28 mouse cellular contexts compared by ENCODE assay signal in the genomic region with DNA sequence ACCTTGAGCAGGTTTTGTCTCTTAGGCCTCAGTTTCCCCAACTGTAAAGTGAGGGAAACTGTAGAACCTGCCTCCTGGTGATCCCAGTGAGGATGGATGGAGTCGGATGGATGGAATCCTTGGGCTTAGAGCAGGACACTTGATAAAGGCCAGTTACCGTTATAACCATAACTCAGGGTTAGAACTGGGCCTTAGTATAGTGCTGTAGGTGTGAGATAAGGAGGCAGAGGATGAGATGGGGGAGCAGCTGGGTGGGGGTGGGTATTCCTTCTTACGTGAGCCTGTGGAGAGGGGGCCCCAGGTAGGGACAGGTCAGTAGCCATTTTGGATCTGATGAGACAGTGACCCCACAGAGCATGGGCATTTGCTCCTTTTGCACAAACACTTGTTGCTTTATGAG. TPM values are rescaled to one million over a fixed set of nuclear protein-coding genes. Genes with fewer than 3 reads are reported as not detected.
DNase-seq lines count a peak whose midpoint lies in the region; ATAC-seq and TF ChIP-seq lines count a peak whose summit lies in the region.
"Had no signal": no experiment of that assay in that cellular context is flagged by ENCODE, and none has a peak within 500 bp of the region (broad histone marks: within the 10 kb centered on the region; RNA-seq: fewer than 3 reads in every experiment).

No protein-coding gene starts in this region.

- peaks cover 75% of the 10 kb centered on the region for H3K4me1 ChIP-seq in forebrain, embryonic 16.5 days (replicated peaks; ENCODE audit: control insufficient read depth, insufficient read depth, low read length)
- H3K4me1 ChIP-seq in forebrain, embryonic 10.5 days: peaks cover 60% of the 10 kb centered on the region
- H3K4me1 ChIP-seq in MEL (ENCODE audit: control insufficient read depth in 1 of 2, insufficient read depth in 2 of 2, low read length in 2 of 2): peaks cover 51 to 53% of the 10 kb centered on the region in 2 experiments
- peaks cover 47 to 48% of the 10 kb centered on the region in 2 experiments for H3K4me1 ChIP-seq in liver, embryonic 14.5 days (replicated peaks; ENCODE audit: control insufficient read depth in 2 of 2, insufficient read depth in 2 of 2, low read length in 1 of 2)
- peaks cover 29% of the 10 kb centered on the region for H3K4me1 ChIP-seq in midbrain, embryonic 11.5 days (ENCODE audit: control insufficient read depth, insufficient read depth, low read length)

- no peaks in the 10 kb centered on the region for H3K27me3 ChIP-seq in forebrain, embryonic 16.5 days (replicated peaks; ENCODE audit: control insufficient read depth, insufficient read depth, low read length)
- no peaks in the 10 kb centered on the region for H3K27me3 ChIP-seq in forebrain, embryonic 10.5 days (ENCODE audit: poor library complexity, severe bottlenecking)
- no peaks in the 10 kb centered on the region for H3K27me3 ChIP-seq in MEL (ENCODE audit: control insufficient read depth in 1 of 2, insufficient read depth in 2 of 2, low read length in 2 of 2)
- no peaks in the 10 kb centered on the region for H3K27me3 ChIP-seq in liver, embryonic 14.5 days (ENCODE audit: control insufficient read depth, insufficient read depth, low read length)
- H3K27me3 ChIP-seq in midbrain, embryonic 11.5 days (ENCODE audit: control insufficient read depth, insufficient read depth, low read length): no peaks in the 10 kb centered on the region
- H3K27me3 ChIP-seq: CH12.LX; heart, embryonic 12.5 days; megakaryocyte, embryonic 14.5 days had no signal

- no peak overlapping the region for H3K4me3 ChIP-seq in forebrain, embryonic 16.5 days (replicated peaks; ENCODE audit: low read length)
- no peak overlapping the region for H3K4me3 ChIP-seq in forebrain, embryonic 10.5 days
- no peak overlapping the region for H3K4me3 ChIP-seq in MEL (ENCODE audit: control insufficient read depth in 1 of 2, insufficient read depth in 1 of 2, low read depth in 2 of 2, low read length in 2 of 2)
- no peak overlapping the region for H3K4me3 ChIP-seq in liver, embryonic 14.5 days (ENCODE audit: insufficient read depth in 1 of 2, low read depth in 2 of 2, low read length in 2 of 2)
- H3K4me3 ChIP-seq in midbrain, embryonic 11.5 days (ENCODE audit: low read depth, low read length): no peak overlapping the region
- H3K4me3 ChIP-seq: gastrocnemius, adult 2 months; heart, embryonic 12.5 days; left cerebral cortex, adult 2 months; megakaryocyte, embryonic 14.5 days had no signal

- peak; percentile 60 to 78 for TF ChIP-seq EP300 in MEL (IDR thresholded peaks at IDR 0.05; ENCODE audit: low read depth in 1 of 2, low read length in 2 of 2)
- TF ChIP-seq EP300 in liver, embryonic 14.5 days (IDR thresholded peaks at IDR 0.05; ENCODE audit: low read depth): peak; percentile 62

- peaks cover 82% of the 10 kb centered on the region for H3K79me2 ChIP-seq in MEL (ENCODE audit: control insufficient read depth, insufficient read depth, low read length, poor library complexity)

- no peak for ATAC-seq in forebrain, embryonic 16.5 days
- ATAC-seq in erythroblast, adult 5-6 weeks (replicated peaks; ENCODE audit: low FRiP score, poor library complexity, severe bottlenecking): peak; percentile 35; the same call in 1 of the 2 replicates
- peak; percentile 72 for ATAC-seq in liver, embryonic 14.5 days (ENCODE audit: insufficient read depth)
- ATAC-seq in midbrain, embryonic 11.5 days (ENCODE audit: low FRiP score): no peak
- ATAC-seq: midbrain, embryonic 16.5 days had no signal

- no peaks in the 10 kb centered on the region for H3K9me3 ChIP-seq in forebrain, embryonic 16.5 days (ENCODE audit: control insufficient read depth, low read length)
- no peaks in the 10 kb centered on the region for H3K9me3 ChIP-seq in forebrain, embryonic 10.5 days
- H3K9me3 ChIP-seq in MEL (replicated peaks; ENCODE audit: insufficient read depth, low read length): no peaks in the 10 kb centered on the region
- H3K9me3 ChIP-seq in liver, embryonic 14.5 days (ENCODE audit: control insufficient read depth, low read length): no peaks in the 10 kb centered on the region
- no peaks in the 10 kb centered on the region for H3K9me3 ChIP-seq in midbrain, embryonic 11.5 days (ENCODE audit: control insufficient read depth, low read length)
- H3K9me3 ChIP-seq: heart, embryonic 12.5 days; megakaryocyte, embryonic 14.5 days had no signal

- no peak for TF ChIP-seq CTCF in MEL (IDR thresholded peaks at IDR 0.05 in 2 of 3, conservative IDR thresholded peaks at IDR 0.05 in 1 of 3; ENCODE audit: control insufficient read depth in 1 of 3, insufficient read depth in 1 of 3, low read depth in 2 of 3, low read length in 3 of 3, poor library complexity in 1 of 3, severe bottlenecking in 1 of 3)
- TF ChIP-seq CTCF in liver, embryonic 14.5 days (IDR thresholded peaks at IDR 0.05; ENCODE audit: low read depth): no peak

- TF ChIP-seq POLR2A in MEL (IDR thresholded peaks at IDR 0.05; ENCODE audit: control insufficient read depth in 1 of 2, insufficient read depth in 1 of 2, low read depth in 1 of 2, low read length in 2 of 2, poor library complexity in 1 of 2): no peak; a peak in 1 of 4 replicates

- no peak for TF ChIP-seq RAD21 in MEL (IDR thresholded peaks at IDR 0.05; ENCODE audit: low read depth, low read length)

- H3K4me2 ChIP-seq in forebrain, embryonic 16.5 days (ENCODE audit: low read length): no peak overlapping the region
- peak overlapping the region; percentile 56 for H3K4me2 ChIP-seq in liver, embryonic 14.5 days (ENCODE audit: low read depth)
- no peak overlapping the region for H3K4me2 ChIP-seq in midbrain, embryonic 11.5 days

- H3K27ac ChIP-seq in forebrain, embryonic 16.5 days (ENCODE audit: low read length): peak overlapping the region; percentile 12; the same call in 1 of the 2 replicates
- H3K27ac ChIP-seq in forebrain, embryonic 10.5 days: no peak overlapping the region
- peak overlapping the region; percentile 83 for H3K27ac ChIP-seq in MEL (ENCODE audit: control insufficient read depth, low read depth, low read length)
- peak overlapping the region; percentile 43 for H3K27ac ChIP-seq in liver, embryonic 14.5 days
- no peak overlapping the region for H3K27ac ChIP-seq in midbrain, embryonic 11.5 days (ENCODE audit: low read depth, low read length)
- H3K27ac ChIP-seq: gastrocnemius, adult 2 months had no signal

- no peak overlapping the region for H3K9ac ChIP-seq in forebrain, embryonic 16.5 days (replicated peaks; ENCODE audit: low read depth, low read length)
- peak overlapping the region; percentile 13; the same call in 1 of the 2 replicates for H3K9ac ChIP-seq in MEL (ENCODE audit: control insufficient read depth, low read depth, low read length, poor library complexity, severe bottlenecking)
- peak overlapping the region; percentile 0; the same call in 1 of the 2 replicates for H3K9ac ChIP-seq in liver, embryonic 14.5 days (replicated peaks)
- H3K9ac ChIP-seq in midbrain, embryonic 11.5 days (ENCODE audit: low read length): no peak overlapping the region
- H3K9ac ChIP-seq: heart, embryonic 12.5 days had no signal

- H3K36me3 ChIP-seq in forebrain, embryonic 16.5 days (ENCODE audit: control insufficient read depth, insufficient read depth): no peaks in the 10 kb centered on the region
- H3K36me3 ChIP-seq in forebrain, embryonic 10.5 days (replicated peaks): peaks cover 21% of the 10 kb centered on the region; the same call in 1 of the 2 replicates
- peaks cover 48 to 77% of the 10 kb centered on the region in 2 experiments for H3K36me3 ChIP-seq in MEL (ENCODE audit: control insufficient read depth in 1 of 2, insufficient read depth in 2 of 2, low read length in 2 of 2)
- peaks cover 5% of the 10 kb centered on the region for H3K36me3 ChIP-seq in liver, embryonic 14.5 days (replicated peaks; ENCODE audit: control insufficient read depth, insufficient read depth, low read depth)
- no peaks in the 10 kb centered on the region for H3K36me3 ChIP-seq in midbrain, embryonic 11.5 days (ENCODE audit: control insufficient read depth, insufficient read depth, low read length)
- H3K36me3 ChIP-seq: heart, embryonic 12.5 days had no signal

- WGBS in forebrain, embryonic 16.5 days: 90% methylated on average over 3 of the region's 3 CpGs
- 88% methylated on average over 3 of the region's 3 CpGs for WGBS in forebrain, embryonic 10.5 days
- WGBS in liver, embryonic 14.5 days (ENCODE audit: insufficient replicate concordance): 22% methylated on average over 3 of the region's 3 CpGs
- whole genome bisulfite sequencing in midbrain, embryonic 11.5 days: 84% methylated on average over 3 of the region's 3 CpGs

- no peak for DNase-seq in forebrain, embryonic 10.5 days (ENCODE audit: extremely low spot score, low spot score)
- no peak for DNase-seq in MEL (ENCODE audit: low read depth, low spot score)
- no peak for DNase-seq in liver, embryonic 14.5 days (ENCODE audit: low read depth in 3 of 3, low spot score in 3 of 3)
- no peak for DNase-seq in adrenal gland, adult 18-20 months (ENCODE audit: low spot score in 2 of 2)
- DNase-seq in midbrain, embryonic 11.5 days (ENCODE audit: low spot score, missing footprints): no peak
- DNase-seq: adrenal gland, postnatal 36 days; cerebellum, adult 18-20 months; cerebellum, postnatal 36 days; gastrocnemius, adult 2 months; kidney, adult 18-20 months; kidney, postnatal 10 days; lung, adult 2 months; retina, postnatal 1 day had no signal

RNA-seq across cellular contexts. Expression of gene Bcl11a, which starts 23.8 kb away (rescaled TPM):
- polyA plus RNA-seq in forebrain, embryonic 16.5 days (2015; fragmentation: Nextera tagmentation; extraction: Ambion mirVana): 236 and 244 TPM in 2 replicates
- polyA plus RNA-seq in forebrain, embryonic 10.5 days (2016; fragmentation: Nextera tagmentation; extraction: Ambion mirVana): 37.6 and 44.1 TPM in 2 replicates
- total RNA-seq in MEL (2012; rRNA removed): 37.0 and 43.8 TPM in 2 replicates
- polyA plus RNA-seq in MEL (2012; ENCODE audit: insufficient read depth in 1 of 2, insufficient read length in 2 of 2, low read depth in 1 of 2, low replicate concordance in 2 of 2, missing spikeins in 1 of 2): 100 to 1,000 TPM in 1 of 2 experiments, 10 to 100 TPM in 1; 83.8 to 112 TPM
- total RNA-seq in erythroblast, adult 5-6 weeks (2015; ENCODE audit: low replicate concordance): 11.1 and 25.5 TPM in 2 replicates
- total RNA-seq in erythroblast, adult 5-6 weeks (2017; ENCODE audit: low replicate concordance): 4.9 and 10.2 TPM in 2 replicates
- 10.9 and 13.0 TPM in 2 replicates for polyA plus RNA-seq in liver, embryonic 14.5 days (2012; rRNA removed)
- polyA plus RNA-seq in liver, embryonic 14.5 days (2014; fragmentation: Nextera tagmentation; extraction: Ambion mirVana): 29.4 and 33.0 TPM in 2 replicates
- 1 to 10 TPM; 3.2 to 3.8 TPM for total RNA-seq in adrenal gland, adult 18-20 months (2021)
- 42.5 and 44.1 TPM in 2 replicates for polyA plus RNA-seq in midbrain, embryonic 11.5 days (2014; fragmentation: Nextera tagmentation; extraction: Ambion mirVana)
- total RNA-seq: gastrocnemius, adult 2 months had no signal

RNA-seq across cellular contexts. Expression of gene A830031A19Rik, which starts 26.8 kb away (rescaled TPM):
- polyA plus RNA-seq in forebrain, embryonic 16.5 days (2015; fragmentation: Nextera tagmentation; extraction: Ambion mirVana): not detected in 2 replicates
- polyA plus RNA-seq in forebrain, embryonic 10.5 days (2016; fragmentation: Nextera tagmentation; extraction: Ambion mirVana): not detected in 2 replicates
- total RNA-seq in MEL (2012; rRNA removed): not detected in 2 replicates
- not detected for polyA plus RNA-seq in MEL (2012; ENCODE audit: insufficient read depth in 1 of 2, insufficient read length in 2 of 2, low read depth in 1 of 2, low replicate concordance in 2 of 2, missing spikeins in 1 of 2)
- total RNA-seq in erythroblast, adult 5-6 weeks (2015; ENCODE audit: low replicate concordance): not detected in 2 replicates
- total RNA-seq in erythroblast, adult 5-6 weeks (2017; ENCODE audit: low replicate concordance): 4.0 TPM in 1 of 2 replicates, not detected in the other
- not detected in 2 replicates for polyA plus RNA-seq in liver, embryonic 14.5 days (2012; rRNA removed)
- not detected in 2 replicates for polyA plus RNA-seq in liver, embryonic 14.5 days (2014; fragmentation: Nextera tagmentation; extraction: Ambion mirVana)
- not detected for total RNA-seq in adrenal gland, adult 18-20 months (2021)
- polyA plus RNA-seq in midbrain, embryonic 11.5 days (2014; fragmentation: Nextera tagmentation; extraction: Ambion mirVana): not detected in 2 replicates
- total RNA-seq: adrenal gland, postnatal 36 days; CH12.LX; gastrocnemius, adult 2 months; heart, postnatal 25 days; neutrophil, adult 5-6 weeks had no signal
- polyA plus RNA-seq: embryonic facial prominence, embryonic 11.5 days; gonadal fat pad, adult 2 months; heart, embryonic 12.5 days; limb, embryonic 11.5 days; lung, adult 2 months; midbrain, embryonic 16.5 days; stomach, embryonic 16.5 days; thymus, postnatal 0 days; urinary bladder, adult 2 months had no signal

Comparison
In these comparisons a context has a peak if more than half of its experiments do, and no peak if none do; other contexts are left out.
1. H3K27ac ChIP-seq: peak in forebrain, embryonic 16.5 days (single experiment), MEL (single experiment) and liver, embryonic 14.5 days (single experiment); none in forebrain, embryonic 10.5 days (single experiment) and midbrain, embryonic 11.5 days (single experiment).
2. ATAC-seq: peak in erythroblast, adult 5-6 weeks (single experiment) and liver, embryonic 14.5 days (single experiment); none in forebrain, embryonic 16.5 days (single experiment) and midbrain, embryonic 11.5 days (single experiment).
3. H3K9ac ChIP-seq: peak in MEL (single experiment) and liver, embryonic 14.5 days (single experiment); none in forebrain, embryonic 16.5 days (single experiment) and midbrain, embryonic 11.5 days (single experiment).